Mouse (Mus musculus) midbrain, embryonic 15.5 days (tissue): Measurements from ENCODE around the gene Prg2. TPM values are rescaled to one million over a fixed set of nuclear protein-coding genes. Genes with fewer than 3 reads are reported as not detected.

ENCODE experiments used
- ATAC-seq: fragments of 200-750 bp; cut with Nextera tagmentation; replicated peaks from 2 replicates; pipeline ENCODE4 v1.8.0; 2017; ENCODE audit warnings: moderate TSS enrichment
- H3K27ac ChIP-seq: fragments of 300-500 bp; sonication (generic); 2 replicates; pipeline ENCODE4 v1.5.1; 2015; ENCODE audit warnings: mild to moderate bottlenecking, inconsistent platforms
- H3K27me3 ChIP-seq: fragments of 300-500 bp; sonication (generic); replicated peaks from 2 replicates; pipeline ENCODE4 v1.6.1; 2015; ENCODE audit warnings: inconsistent platforms
- H3K36me3 ChIP-seq: fragments of 300-500 bp; sonication (generic); replicated peaks from 2 replicates; pipeline ENCODE4 v1.6.1; 2015; ENCODE audit warnings: inconsistent platforms
- H3K4me1 ChIP-seq: fragments of 300-500 bp; sonication (generic); 2 replicates; pipeline ENCODE4 v1.6.1; 2015; ENCODE audit warnings: inconsistent platforms
- H3K4me2 ChIP-seq: fragments of 300-500 bp; sonication (generic); 2 replicates; pipeline ENCODE4 v1.6.1; 2015; ENCODE audit warnings: inconsistent platforms, mild to moderate bottlenecking, moderate library complexity
- H3K4me3 ChIP-seq: fragments of 300-500 bp; sonication (generic); 2 replicates; pipeline ENCODE4 v1.5.1; 2015; ENCODE audit warnings: mild to moderate bottlenecking, inconsistent platforms
- H3K9ac ChIP-seq: fragments of 300-500 bp; sonication (generic); 2 replicates; pipeline ENCODE4 v1.6.1; 2015; ENCODE audit warnings: mild to moderate bottlenecking, inconsistent platforms
- H3K9me3 ChIP-seq: fragments of 300-500 bp; sonication (generic); 2 replicates; pipeline ENCODE4 v1.6.1; 2016; ENCODE audit warnings: inconsistent platforms
- WGBS: fragments of 180-500 bp; shearing (Covaris S2); methylation state at CpG from one replicate; pipeline ENCODE4 v1.1.7; 2015; ENCODE audit warnings: mixed read lengths; 5-methylcytosine and 5-hydroxymethylcytosine counted together
- polyA plus RNA-seq: library from polyadenylated mRNA; unstranded; fragments of >200 nt; fragmentation: Nextera tagmentation; extraction: Ambion mirVana; gene quantifications from 2 replicates; pipeline ENCODE4 v1.2.1, GENCODE M21; 2015

Prg2 gene
- 0.35 and 0.42 TPM in 2 replicates for polyA plus RNA-seq

DNA sequence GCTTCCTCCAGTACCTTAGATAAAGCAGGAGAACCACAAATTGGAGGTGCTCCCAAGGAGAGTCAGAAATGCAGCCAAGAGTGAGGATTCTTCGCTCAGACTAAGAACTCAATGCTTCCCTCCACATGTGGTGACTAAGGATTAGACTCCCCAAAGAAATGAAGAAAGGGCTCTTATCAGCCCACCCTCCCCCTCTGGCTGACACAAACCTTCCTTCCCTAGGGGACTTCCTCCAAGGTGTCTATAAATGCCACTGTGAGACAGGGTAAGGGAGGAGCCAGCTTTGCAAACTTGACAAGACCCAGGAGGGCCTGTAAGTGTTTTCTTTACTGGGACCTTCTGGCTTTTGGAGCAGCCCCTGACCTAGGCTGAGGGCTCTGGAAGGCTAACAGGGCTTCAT, at the start of gene Prg2:
Gene Prg2, plus strand, starts transcription at position 274 of the 400 bp plus-strand sequence.
- 23% methylated on average over 1 of the region's 1 CpGs for WGBS
- H3K4me1 ChIP-seq: no peaks in the 10 kb centered on the region
- ATAC-seq: no peak
- H3K27ac ChIP-seq: no peak within 1 kb of the TSS
- H3K4me2 ChIP-seq: no peak within 1 kb of the TSS
- H3K4me3 ChIP-seq: no peak within 1 kb of the TSS
- no peaks in the 10 kb centered on the region for H3K27me3 ChIP-seq
- H3K9ac ChIP-seq: no peak within 1 kb of the TSS
- no peaks in the 10 kb centered on the region for H3K9me3 ChIP-seq
- H3K36me3 ChIP-seq: no peaks in the 10 kb centered on the region

DNA sequence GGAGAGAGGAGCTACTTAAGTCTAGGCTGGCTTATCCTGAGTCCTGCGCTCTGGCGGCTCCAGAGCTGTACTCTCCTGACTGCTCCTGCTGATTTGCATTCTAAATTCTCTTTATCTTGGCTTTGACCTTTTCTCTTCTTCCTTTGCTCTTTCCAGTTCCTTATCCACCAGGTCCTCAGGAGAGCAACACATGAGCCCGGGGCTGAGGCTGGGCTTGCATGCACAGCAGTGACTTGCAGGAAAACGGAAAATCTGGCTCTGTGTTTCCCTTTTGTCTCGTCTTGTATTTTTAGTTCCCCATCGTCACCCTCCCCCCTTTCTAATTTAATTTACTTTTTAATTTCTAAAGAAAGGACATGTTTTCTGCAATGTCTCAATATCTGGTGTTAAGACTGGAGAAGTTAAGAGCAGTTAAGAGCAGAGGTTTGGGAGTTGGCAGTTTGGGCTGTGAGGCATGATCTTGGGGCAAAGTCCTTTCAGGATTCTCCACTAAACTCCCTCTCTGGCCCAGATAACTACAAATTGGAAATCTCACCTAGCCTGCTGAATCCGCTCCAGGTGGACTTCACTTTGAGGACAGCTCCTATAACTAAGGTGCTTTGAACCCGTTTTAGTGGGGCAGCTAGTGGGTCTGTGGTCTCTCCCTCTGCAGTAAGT, 46.1 kb upstream of the Prg2 start:
- ATAC-seq: no peak; the same call in 1 of the 2 replicates
- no peak overlapping the region for H3K27ac ChIP-seq
- WGBS: 73% methylated on average over 8 of the region's 8 CpGs
- H3K4me1 ChIP-seq: peaks cover 5% of the 10 kb centered on the region; the same call in 1 of the 2 replicates
- H3K4me3 ChIP-seq: no peak overlapping the region
- H3K36me3 ChIP-seq: no peaks in the 10 kb centered on the region
- no peak overlapping the region for H3K9ac ChIP-seq
- H3K4me2 ChIP-seq: no peak overlapping the region
- no peaks in the 10 kb centered on the region for H3K9me3 ChIP-seq
- no peaks in the 10 kb centered on the region for H3K27me3 ChIP-seq

GRCm38 (mm10) chr2:84934649-84935007, 45.6 kb upstream of the Prg2 start:
- peak; percentile 66 for ATAC-seq
- 37% methylated on average over 4 of the region's 4 CpGs for WGBS
- H3K27ac ChIP-seq: no peak overlapping the region

GRCm38 (mm10) chr2:84935065-84935464, 45.2 kb upstream of the Prg2 start:
- no peak overlapping the region for H3K4me3 ChIP-seq
- H3K4me2 ChIP-seq: no peak overlapping the region
- no peaks in the 10 kb centered on the region for H3K36me3 ChIP-seq
- peaks cover 5% of the 10 kb centered on the region; the same call in 1 of the 2 replicates for H3K4me1 ChIP-seq
- ATAC-seq: peak; percentile 53
- H3K9me3 ChIP-seq: no peaks in the 10 kb centered on the region
- 36% methylated on average over 5 of the region's 5 CpGs for WGBS
- H3K27me3 ChIP-seq: no peaks in the 10 kb centered on the region
- H3K27ac ChIP-seq: no peak overlapping the region
- no peak overlapping the region for H3K9ac ChIP-seq

More at GRCm38 (mm10) chr2:84934649-84935007, 45.6 kb upstream of the Prg2 start:
- Histone ChIP-seq H3K36me3 (no peaks in the 10 kb centered on the region), H3K4me1 (peaks cover 5% of the 10 kb centered on the region; the same call in 1 of the 2 replicates), H3K4me2 (no peak overlapping the region), H3K27me3 (no peaks in the 10 kb centered on the region), H3K9me3 (no peaks in the 10 kb centered on the region), H3K4me3 (no peak overlapping the region), H3K9ac (no peak overlapping the region)

DNA sequence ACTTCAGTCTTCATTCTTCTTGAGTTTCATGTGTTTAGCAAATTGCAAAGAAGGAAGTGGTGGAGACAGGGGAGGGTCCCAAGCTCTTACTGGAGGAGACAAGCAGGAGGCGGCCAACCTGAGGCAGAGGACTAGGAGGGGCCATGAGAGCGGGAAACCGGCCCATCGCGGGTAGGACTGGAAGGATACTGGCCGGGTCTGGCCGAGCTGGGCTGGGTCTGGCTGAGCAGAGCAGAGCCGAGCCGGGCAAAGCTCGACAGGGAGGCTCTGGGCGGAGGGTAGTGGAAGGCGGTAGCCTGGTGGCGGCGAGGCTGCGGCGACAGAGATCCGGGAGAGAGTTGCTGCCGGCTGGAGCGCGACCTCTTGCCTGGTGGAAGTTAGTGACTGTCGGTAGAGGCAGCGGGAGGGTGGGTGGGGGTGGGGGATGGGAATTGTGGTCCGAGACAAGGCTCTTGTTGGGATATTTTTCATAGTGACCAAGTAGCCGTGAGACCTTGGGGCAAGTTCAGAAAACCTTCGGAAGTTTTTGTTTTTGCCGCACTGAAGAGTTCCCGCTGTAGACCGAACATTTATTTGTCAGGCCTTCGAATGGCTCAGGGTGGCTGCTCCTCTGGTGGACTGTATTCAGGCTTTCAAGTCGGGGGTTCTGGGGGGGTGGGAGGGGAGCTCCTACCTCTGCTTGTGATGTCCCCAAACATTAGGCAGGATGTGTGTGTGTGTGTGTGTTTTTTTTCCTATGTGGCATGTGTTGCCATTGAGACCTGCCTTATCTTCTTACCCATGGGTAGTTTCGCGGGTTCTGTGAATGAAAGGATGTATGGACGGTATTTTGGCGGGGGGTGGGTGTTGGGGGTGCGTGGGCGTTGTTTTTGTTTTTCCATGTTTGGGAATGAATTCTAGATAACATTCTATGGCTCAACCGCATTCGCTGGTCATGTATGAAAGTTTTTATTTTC, 43.5 kb upstream of the Prg2 start, which contains the start of gene Slc43a3:
Gene Slc43a3, plus strand, starts transcription at position 106 of the 956 bp plus-strand sequence.
- Histone ChIP-seq H3K36me3 (no peaks in the 10 kb centered on the region), H3K4me3 (peak within 1 kb of the TSS; percentile 25), H3K4me1 (peaks cover 5% of the 10 kb centered on the region; the same call in 1 of the 2 replicates), H3K9ac (no peak within 1 kb of the TSS), H3K9me3 (no peaks in the 10 kb centered on the region), H3K4me2 (peak within 1 kb of the TSS; percentile 47), H3K27ac (no peak within 1 kb of the TSS), H3K27me3 (no peaks in the 10 kb centered on the region)
- whole genome bisulfite sequencing: 24% methylated on average over 38 of the region's 38 CpGs
- peak; percentile 66 for ATAC-seq

DNA sequence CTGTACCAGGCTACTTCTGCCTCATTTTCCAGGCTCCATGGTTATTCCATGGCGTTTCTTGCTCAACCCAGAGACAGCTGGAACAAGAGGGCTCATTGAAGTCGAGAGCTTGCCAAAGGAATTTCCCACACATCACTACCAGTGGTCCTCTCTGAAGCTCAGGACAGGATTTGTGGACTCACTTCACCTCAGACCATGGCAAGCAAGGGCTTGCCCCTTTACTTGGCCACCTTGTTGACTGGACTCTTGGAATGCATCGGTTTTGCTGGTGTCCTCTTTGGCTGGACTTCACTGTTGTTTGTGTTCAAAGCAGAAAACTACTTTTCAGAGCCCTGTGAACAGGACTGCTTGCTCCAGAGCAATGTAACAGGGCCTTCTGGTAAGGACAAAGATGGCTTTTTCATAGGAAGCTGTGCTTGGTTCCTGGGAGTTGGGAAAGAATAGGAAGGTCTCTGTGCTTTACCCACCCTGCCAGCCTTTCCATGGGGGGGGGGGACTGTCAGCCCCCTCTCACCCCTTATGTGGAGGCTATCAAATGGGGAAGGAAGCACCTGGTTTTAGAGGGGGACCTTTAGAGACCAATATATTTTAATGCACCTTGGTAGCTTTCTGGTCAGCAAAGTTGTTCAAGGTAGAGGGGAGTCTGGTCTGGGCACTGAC, 42.6 kb upstream of the Prg2 start:
- 79% methylated on average over 3 of the region's 3 CpGs for WGBS
- no peaks in the 10 kb centered on the region for H3K36me3 ChIP-seq
- H3K27ac ChIP-seq: no peak overlapping the region
- no peaks in the 10 kb centered on the region for H3K9me3 ChIP-seq
- H3K4me1 ChIP-seq: peaks cover 5% of the 10 kb centered on the region; the same call in 1 of the 2 replicates
- no peak overlapping the region for H3K4me2 ChIP-seq
- no peak for ATAC-seq
- H3K9ac ChIP-seq: no peak overlapping the region
- H3K4me3 ChIP-seq: no peak overlapping the region
- no peaks in the 10 kb centered on the region for H3K27me3 ChIP-seq

DNA sequence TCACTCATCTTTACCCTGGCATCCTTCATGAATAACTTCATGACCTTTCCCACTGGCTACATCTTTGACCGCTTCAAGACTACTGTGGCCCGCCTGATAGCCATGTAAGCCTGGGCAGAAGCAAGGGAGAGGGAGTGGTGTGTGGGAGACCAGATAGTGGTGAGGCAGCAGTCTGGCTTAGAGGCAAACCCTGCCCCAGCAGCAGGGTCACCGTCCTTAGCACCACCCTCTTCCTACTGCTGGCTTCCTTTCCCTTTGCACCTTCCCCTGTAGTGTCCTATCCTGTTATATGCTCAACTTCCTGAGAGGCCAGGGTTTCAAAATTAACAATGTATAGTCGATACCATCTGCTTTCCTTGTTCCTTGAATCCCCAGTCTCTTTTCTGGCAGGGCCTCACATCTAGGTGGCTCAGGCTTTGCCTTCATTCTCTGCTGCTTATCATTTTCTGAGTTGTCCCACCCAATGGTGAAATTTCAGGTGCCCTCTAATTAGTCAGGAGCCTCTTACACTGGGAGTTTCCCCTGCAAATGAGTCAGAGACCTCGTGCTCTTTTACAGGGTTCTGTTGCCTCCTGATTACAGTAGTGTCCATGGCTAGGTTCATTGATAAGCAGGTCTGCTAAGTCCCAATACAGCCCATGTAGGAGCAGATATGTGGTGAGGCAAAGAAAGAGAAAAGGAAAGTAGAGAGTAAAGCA, 41.9 kb upstream of the Prg2 start:
- Histone ChIP-seq H3K4me3 (no peak overlapping the region), H3K27ac (no peak overlapping the region), H3K4me2 (no peak overlapping the region), H3K36me3 (no peaks in the 10 kb centered on the region), H3K27me3 (no peaks in the 10 kb centered on the region), H3K9me3 (no peaks in the 10 kb centered on the region), H3K4me1 (peaks cover 5% of the 10 kb centered on the region; the same call in 1 of the 2 replicates), H3K9ac (no peak overlapping the region)
- WGBS: 80% methylated on average over 5 of the region's 5 CpGs
- ATAC-seq: no peak

DNA sequence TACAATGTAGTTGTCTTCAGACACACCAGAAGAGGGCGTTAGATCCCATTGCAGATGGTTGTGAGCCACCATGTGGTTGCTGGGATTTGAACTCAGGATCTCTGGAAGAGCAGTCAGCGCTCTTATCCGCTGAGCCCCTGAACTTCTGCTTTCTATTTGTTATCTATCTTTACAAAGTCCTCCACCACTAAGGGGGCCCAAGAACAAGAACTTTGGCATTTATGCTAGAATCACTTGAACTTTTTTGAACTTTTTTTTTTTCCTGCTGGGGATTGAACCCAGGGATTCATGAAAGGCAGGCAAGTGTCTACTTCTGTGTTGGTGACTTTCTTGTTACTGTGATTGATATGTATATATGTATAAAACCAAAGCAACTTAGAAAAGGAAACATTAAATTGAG, 41.0 kb upstream of the Prg2 start:
- ATAC-seq: no peak
- H3K9ac ChIP-seq: no peak overlapping the region
- no peaks in the 10 kb centered on the region for H3K27me3 ChIP-seq
- H3K9me3 ChIP-seq: no peaks in the 10 kb centered on the region
- no peak overlapping the region for H3K4me3 ChIP-seq
- WGBS: 96% methylated on average over 3 of the region's 3 CpGs
- H3K36me3 ChIP-seq: no peaks in the 10 kb centered on the region
- H3K4me1 ChIP-seq: peaks cover 5% of the 10 kb centered on the region; the same call in 1 of the 2 replicates
- H3K4me2 ChIP-seq: no peak overlapping the region
- H3K27ac ChIP-seq: no peak overlapping the region

DNA sequence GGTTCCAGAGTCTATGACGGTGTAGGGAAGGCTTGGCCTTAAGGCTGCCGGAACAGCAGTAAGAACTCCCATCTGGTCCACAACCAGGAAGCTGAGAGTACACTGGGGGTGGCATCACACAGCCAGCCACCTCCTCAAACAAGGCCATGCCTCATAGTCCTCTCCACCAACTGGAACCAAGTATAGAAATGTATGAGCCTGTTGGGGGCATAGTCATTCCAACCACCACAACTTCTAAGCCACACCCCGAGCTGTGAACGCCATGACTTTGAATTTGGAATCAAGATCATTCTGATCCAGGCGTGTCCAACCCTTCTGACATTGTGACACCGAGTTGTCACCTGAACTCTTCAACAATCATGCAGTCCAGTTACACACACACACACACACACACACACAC, 40.5 kb upstream of the Prg2 start:
- WGBS: 93% methylated on average over 6 of the region's 6 CpGs
- Histone ChIP-seq H3K4me2 (no peak overlapping the region), H3K4me1 (peaks cover 4% of the 10 kb centered on the region; the same call in 1 of the 2 replicates), H3K4me3 (no peak overlapping the region), H3K9me3 (no peaks in the 10 kb centered on the region), H3K27me3 (no peaks in the 10 kb centered on the region), H3K27ac (no peak overlapping the region), H3K36me3 (no peaks in the 10 kb centered on the region), H3K9ac (no peak overlapping the region)
- no peak for ATAC-seq

DNA sequence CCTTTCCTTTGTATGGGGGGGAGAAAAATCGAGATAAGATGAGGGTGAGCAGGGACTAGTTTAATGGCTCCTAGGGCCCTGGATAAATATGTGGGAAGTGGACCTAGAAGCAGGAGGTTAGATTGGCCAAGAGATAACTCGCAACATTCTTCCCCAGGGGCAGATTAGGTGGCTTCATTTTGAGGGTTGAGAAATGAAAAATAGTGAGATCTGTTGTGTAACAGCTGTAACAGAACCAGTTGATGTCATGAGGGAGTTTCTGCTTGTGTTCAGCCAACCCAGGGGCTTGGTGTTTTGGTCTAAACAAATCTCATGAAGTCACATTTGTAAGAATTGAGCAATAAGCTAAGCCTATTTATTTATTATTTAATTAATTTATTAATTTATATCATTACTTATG, 38.9 kb upstream of the Prg2 start:
- Histone ChIP-seq H3K9me3 (no peaks in the 10 kb centered on the region), H3K36me3 (no peaks in the 10 kb centered on the region), H3K4me1 (no peaks in the 10 kb centered on the region; the same call in 1 of the 2 replicates), H3K4me2 (no peak overlapping the region), H3K4me3 (no peak overlapping the region), H3K9ac (no peak overlapping the region), H3K27ac (no peak overlapping the region), H3K27me3 (no peaks in the 10 kb centered on the region)
- no peak for ATAC-seq
- WGBS: 87% methylated on average over 2 of the region's 2 CpGs

DNA sequence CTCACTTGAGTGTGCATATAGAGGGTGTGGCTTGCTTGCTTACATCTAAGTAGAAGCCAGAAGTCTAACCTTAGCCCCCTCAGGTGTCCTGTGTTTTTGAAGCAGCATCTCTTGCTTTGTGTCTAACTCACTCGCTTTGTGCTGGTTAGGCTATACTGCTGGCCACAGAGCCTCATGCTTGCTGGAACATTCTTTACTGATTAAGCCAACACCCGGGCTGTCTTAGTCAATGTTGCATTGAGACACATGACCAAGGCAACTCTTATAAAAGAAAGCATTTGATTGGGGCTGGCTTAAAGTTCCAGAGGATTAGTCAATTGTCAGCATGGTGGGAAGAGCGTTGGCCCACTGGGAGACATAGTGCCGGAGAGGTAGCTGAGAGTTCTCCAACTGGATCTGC, 38.5 kb upstream of the Prg2 start:
- H3K36me3 ChIP-seq: no peaks in the 10 kb centered on the region
- no peaks in the 10 kb centered on the region for H3K9me3 ChIP-seq
- H3K27me3 ChIP-seq: no peaks in the 10 kb centered on the region
- no peak overlapping the region for H3K9ac ChIP-seq
- H3K4me3 ChIP-seq: no peak overlapping the region
- H3K4me2 ChIP-seq: no peak overlapping the region
- no peak overlapping the region for H3K27ac ChIP-seq
- no peaks in the 10 kb centered on the region; the same call in 1 of the 2 replicates for H3K4me1 ChIP-seq
- WGBS: 84% methylated on average over 4 of the region's 4 CpGs
- no peak for ATAC-seq
